Mouse (Mus musculus) kidney, adult 2 months (tissue): ENCODE results near the gene Gadd45b.

Experiments used
- CTCF ChIP-seq: fragments of 200-500 bp; conservative IDR thresholded peaks from 2 replicates; pipeline ENCODE4 v1.5.1; 2011; ENCODE audit warnings: low read depth, mild to moderate bottlenecking, control low read depth, low read length, moderate library complexity, mixed read lengths; ENCODE audit not compliant: insufficient read depth, insufficient read length
- POLR2A ChIP-seq: fragments of 200-500 bp; IDR thresholded peaks from one replicate; pipeline ENCODE4 v1.6.1; 2011; ENCODE audit warnings: low read depth, low read length, control low read depth

GRCm38 (mm10) chr10:80930361-80931152 is 684 bp downstream of the Gadd45b start:
- no peak for TF ChIP-seq CTCF
- TF ChIP-seq POLR2A = no peak
